Mouse (Mus musculus) urinary bladder, adult 18-20 months (tissue): ENCODE results near the gene Crkl.

Experiments
- DNase-seq, 2 experiments: peaks; one replicate each; pipeline ENCODE4 v3.0.0; 2022; ENCODE audit warnings: low spot score in 2 of 2, mixed read lengths in 2 of 2

Gene Crkl

GRCm38 (mm10) chr16:17451541-17452372 is at the start of gene Crkl:
Gene Crkl, plus strand, starts transcription at chr16:17451987.
- DNase-seq: peak; percentile 93 to 95

GRCm38 (mm10) chr16:17402855-17403254 is 48.9 kb upstream of the Crkl start:
- no peak for DNase-seq

GRCm38 (mm10) chr16:17405271-17405696 is 46.5 kb upstream of the Crkl start:
- peak; percentile 36 to 66 for DNase-seq

- peak; percentile 99 to 100 for DNase-seq
These were observed 45.9 kb upstream of the Crkl start, which contains the start of the genes Snap29 and Pi4ka for GRCm38 (mm10) chr16:17405736-17406443. Gene Snap29, plus strand, starts transcription at chr16:17405986. Gene Pi4ka, minus strand, starts transcription at chr16:17406314.

- no peak for DNase-seq
These were observed 45.1 kb upstream of the Crkl start for GRCm38 (mm10) chr16:17406512-17407231.

GRCm38 (mm10) chr16:17409046-17409445 is 42.7 kb upstream of the Crkl start:
- DNase-seq: no peak

- DNase-seq: peak in 1 of 2 experiments; percentile 24
These were observed 41.6 kb upstream of the Crkl start for GRCm38 (mm10) chr16:17410209-17410608.

GRCm38 (mm10) chr16:17423021-17423420 is 28.8 kb upstream of the Crkl start:
- no peak for DNase-seq

- DNase-seq: no peak
These were observed 19.2 kb upstream of the Crkl start for GRCm38 (mm10) chr16:17432576-17432975.

GRCm38 (mm10) chr16:17452373-17452715 is 557 bp downstream of the Crkl start:
- DNase-seq: peak; percentile 21 to 73

GRCm38 (mm10) chr16:17456901-17457300 is 5.1 kb downstream of the Crkl start:
- DNase-seq: no peak

GRCm38 (mm10) chr16:17460254-17460653 is 8.5 kb downstream of the Crkl start:
- no peak for DNase-seq

GRCm38 (mm10) chr16:17461596-17461995 is 9.8 kb downstream of the Crkl start:
- DNase-seq: no peak

GRCm38 (mm10) chr16:17463184-17463583 is 11.4 kb downstream of the Crkl start:
- DNase-seq: no peak

- DNase-seq: no peak
These were observed 15.3 kb downstream of the Crkl start for GRCm38 (mm10) chr16:17466875-17467663.

GRCm38 (mm10) chr16:17472498-17472897 is 20.7 kb downstream of the Crkl start:
- DNase-seq: no peak

- DNase-seq: no peak
These were observed 22.3 kb downstream of the Crkl start for GRCm38 (mm10) chr16:17474091-17474490.

- DNase-seq: no peak
These were observed 23.0 kb downstream of the Crkl start for GRCm38 (mm10) chr16:17474761-17475160.

GRCm38 (mm10) chr16:17475326-17475725 is 23.5 kb downstream of the Crkl start:
- no peak for DNase-seq

GRCm38 (mm10) chr16:17478331-17478943 is 26.6 kb downstream of the Crkl start:
- no peak for DNase-seq

GRCm38 (mm10) chr16:17481465-17481864 is 29.7 kb downstream of the Crkl start:
- no peak for DNase-seq
